Mouse (Mus musculus) WW6 (cell line): ENCODE measurements at regions not wholly inside any gene's neighbourhood (a gene's known extent, or its start where the extent isn't known, plus 50 kb on each side); places are given as distances from the start of the nearest gene placed in this dataset.

Experiments
- DNase-seq: peaks from one replicate; pipeline ENCODE4 v3.0.0-alpha.2; 2013; ENCODE audit warnings: low read depth, low spot score

GRCm38 (mm10) chr3:121104571-121105407, 66.7 kb downstream of the Rwdd3 start:
- peak; percentile 45 for DNase-seq

GRCm38 (mm10) chr3:121102871-121103270, 68.6 kb downstream of the Rwdd3 start:
- no peak for DNase-seq

- no peak for DNase-seq
Observed at GRCm38 (mm10) chr3:121102120-121102519, 69.4 kb downstream of the Rwdd3 start.

GRCm38 (mm10) chr3:121100211-121100860, 71.2 kb downstream of the Rwdd3 start:
- no peak for DNase-seq

- DNase-seq, result peak; percentile 16
Observed at GRCm38 (mm10) chr3:121093509-121093908, 78.0 kb downstream of the Rwdd3 start.

- DNase-seq, result no peak
Observed at GRCm38 (mm10) chr3:121088724-121089123, 82.8 kb downstream of the Rwdd3 start.

- no peak for DNase-seq
Observed at GRCm38 (mm10) chr3:121068676-121069075, 102.8 kb downstream of the Rwdd3 start.

GRCm38 (mm10) chr3:121035904-121036549, 135.5 kb downstream of the Rwdd3 start:
- no peak for DNase-seq

GRCm38 (mm10) chr3:121025546-121026157, 145.8 kb downstream of the Rwdd3 start:
- no peak for DNase-seq

- DNase-seq, result no peak
Observed at GRCm38 (mm10) chr3:121024810-121025209, 146.7 kb downstream of the Rwdd3 start.

GRCm38 (mm10) chr3:121021126-121021848, 150.2 kb downstream of the Rwdd3 start:
- no peak for DNase-seq

GRCm38 (mm10) chr3:121009223-121009622, 162.3 kb downstream of the Rwdd3 start:
- no peak for DNase-seq

GRCm38 (mm10) chr3:120983556-120984270, 187.8 kb downstream of the Rwdd3 start:
- no peak for DNase-seq

GRCm38 (mm10) chr3:120982795-120983555, 188.5 kb downstream of the Rwdd3 start:
- DNase-seq, result no peak

- DNase-seq, result no peak
Observed at GRCm38 (mm10) chr3:120982218-120982617, 189.3 kb downstream of the Rwdd3 start.

- DNase-seq, result no peak
Observed at GRCm38 (mm10) chr3:120970746-120971466, 200.6 kb downstream of the Rwdd3 start.

GRCm38 (mm10) chr3:120946906-120947305, 224.6 kb downstream of the Rwdd3 start:
- DNase-seq, result no peak

GRCm38 (mm10) chr3:120934401-120934800, 237.1 kb downstream of the Rwdd3 start:
- DNase-seq, result no peak

- no peak for DNase-seq
Observed at GRCm38 (mm10) chr3:120920351-120920750, 251.1 kb downstream of the Rwdd3 start.
